Mouse (Mus musculus): ENCODE measurements around the gene Opcml.

Opcml gene

DNA sequence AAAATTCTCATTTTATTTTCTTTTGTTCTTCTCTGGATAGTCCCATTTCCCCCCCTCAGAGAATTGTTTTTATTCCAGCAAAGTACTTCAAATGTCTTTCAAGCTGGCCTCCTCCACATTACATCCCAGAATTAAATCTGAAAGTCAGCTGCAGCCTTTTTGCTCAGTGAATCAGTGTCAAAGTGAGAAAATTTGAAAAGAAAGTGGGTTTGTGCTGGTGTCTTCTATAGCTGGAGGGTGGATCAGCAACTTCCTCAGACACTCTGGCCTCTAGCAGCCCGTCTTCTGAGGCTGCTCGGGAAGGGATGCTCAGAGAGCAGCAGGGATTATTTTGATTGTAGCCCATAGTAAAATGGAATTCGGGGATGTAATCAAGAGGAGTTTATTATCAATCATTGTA lies 81.0 kb downstream of the Opcml start:
- no peak for DNase-seq

DNA sequence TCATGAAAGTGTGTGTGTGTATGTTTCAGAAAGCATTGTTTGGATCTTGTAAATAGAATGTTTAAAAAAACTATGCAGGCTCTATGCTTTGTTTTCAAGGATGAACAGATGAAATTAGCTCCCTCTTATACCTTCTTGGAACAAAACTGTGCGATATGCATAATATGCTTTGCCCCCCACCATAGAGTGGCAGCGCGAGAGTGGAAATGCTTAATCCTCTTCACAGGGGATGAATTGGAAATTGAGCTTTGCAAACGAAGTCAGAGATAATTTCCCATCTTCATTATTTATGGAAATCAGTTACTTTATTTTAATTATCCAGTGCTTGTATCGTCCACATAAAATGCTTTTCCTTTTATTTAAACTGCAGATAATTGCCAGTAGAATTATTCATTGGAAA lies 99.1 kb downstream of the Opcml start:
- no peak for DNase-seq

DNA sequence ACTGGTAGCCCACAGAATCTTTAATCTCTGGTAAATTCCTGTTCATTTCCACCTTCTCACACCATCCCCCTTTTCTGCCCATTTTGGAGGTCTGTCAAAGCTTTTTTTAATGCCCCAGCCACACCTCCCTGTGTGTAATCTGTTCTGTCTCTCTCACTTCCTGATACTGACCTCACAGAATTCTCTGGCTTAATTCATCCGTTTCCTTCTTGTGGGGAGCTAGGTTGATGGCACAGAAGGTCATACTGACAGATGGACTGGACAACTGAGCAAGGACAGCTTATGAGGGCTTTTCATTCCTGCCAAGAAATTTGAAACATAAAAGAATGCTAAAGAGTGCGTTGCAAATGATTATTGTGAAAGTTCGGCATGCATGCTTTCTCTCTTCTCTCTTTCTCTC lies 126.7 kb downstream of the Opcml start:
- no peak for DNase-seq

DNA sequence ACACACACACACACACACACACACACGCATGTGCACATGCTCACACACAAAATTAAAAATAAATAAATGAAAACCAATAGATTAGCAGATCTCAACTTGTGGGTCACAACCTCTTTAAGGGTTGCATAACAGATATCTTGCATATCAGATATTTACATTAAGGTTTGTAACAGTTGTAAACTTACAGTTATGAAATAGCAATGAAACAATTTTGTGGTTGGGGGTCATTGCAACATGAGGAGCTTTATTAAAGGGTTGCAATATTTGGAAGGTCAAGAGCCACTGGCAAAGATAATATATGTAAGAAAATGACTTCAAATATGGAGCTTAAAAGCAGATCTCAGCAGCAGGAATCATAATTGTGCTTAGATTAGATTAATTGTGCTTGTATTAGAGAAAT lies 132.9 kb downstream of the Opcml start:
- no peak for DNase-seq

DNA sequence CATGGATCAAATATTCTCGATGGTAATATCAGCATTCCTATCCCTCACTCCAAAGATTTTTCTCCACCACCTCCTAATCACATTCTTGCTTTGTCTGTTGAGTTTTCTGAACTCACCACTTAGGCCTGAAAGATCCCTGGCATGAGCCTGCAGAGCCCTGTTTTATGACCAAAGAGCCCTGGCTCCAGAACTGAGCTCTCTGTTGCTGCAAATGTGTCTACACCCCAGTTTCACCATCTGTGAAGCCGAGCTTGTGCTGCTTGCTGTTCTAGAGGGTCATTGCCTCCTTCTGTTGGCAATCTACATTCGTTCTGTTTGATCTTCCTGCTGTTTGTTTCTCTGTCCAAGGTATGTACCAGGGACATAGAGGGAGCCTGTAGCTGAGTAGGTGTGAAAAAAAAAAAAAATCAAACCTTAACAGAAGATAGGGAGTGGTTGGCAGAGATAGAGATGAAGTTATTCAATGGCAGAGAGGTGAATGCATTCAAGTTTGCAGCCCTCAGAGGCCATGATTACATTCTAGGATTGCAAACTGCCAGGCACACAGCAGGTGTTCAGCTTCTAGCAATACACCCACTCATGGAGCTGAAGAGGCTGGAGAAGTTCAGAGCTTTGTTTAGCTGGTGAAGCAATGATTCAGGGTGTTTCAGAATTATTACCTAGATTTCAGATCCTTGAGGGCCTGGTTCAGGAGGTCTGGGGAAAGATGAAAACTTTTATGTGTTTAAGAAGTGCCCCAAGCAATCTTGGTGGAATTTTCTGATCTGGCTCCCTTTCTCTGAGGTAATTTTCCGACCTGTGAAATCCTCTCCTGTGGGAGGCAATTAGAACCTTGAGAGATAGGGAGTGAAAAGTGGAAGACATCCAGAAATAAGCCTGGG lies 133.6 kb downstream of the Opcml start:
- DNase-seq: no peak

DNA sequence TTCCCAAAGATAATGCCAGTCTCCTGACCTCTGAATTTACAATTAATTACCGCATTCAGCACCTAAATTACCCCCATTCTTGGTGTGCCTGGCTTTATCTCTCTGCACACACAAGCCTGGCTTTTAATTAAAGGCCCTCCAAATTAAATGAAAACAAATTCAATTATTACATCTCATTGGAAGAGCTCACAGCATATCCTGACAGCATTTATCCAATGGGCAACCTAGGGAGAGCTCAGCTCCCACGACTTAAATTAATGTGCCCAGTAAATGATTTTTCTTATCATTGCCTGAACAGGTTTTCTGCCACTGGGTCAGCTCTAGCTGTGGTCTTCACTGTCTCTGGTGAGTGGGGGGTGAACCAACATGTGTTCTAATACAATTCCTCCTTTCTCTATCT lies 135.1 kb downstream of the Opcml start:
- DNase-seq: no peak

DNA sequence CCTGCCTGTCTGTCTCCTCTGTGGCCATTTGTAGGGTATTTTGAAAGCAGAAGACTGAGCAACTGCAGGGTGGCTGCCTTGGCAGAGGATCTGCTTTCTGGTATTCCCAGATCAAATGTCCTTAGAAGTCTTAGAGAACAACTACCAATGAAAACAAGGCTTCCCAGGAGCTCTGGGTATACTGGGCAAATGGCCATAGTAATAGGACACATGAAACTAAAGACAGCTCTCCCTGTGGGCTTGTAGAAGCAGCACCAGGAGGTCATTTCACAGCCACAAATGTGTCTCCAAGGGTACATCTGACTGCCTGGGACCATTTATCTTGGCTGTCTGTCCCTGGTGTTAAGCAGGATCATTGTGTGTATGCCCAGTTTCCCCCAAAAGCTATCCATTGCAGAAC lies 146.7 kb downstream of the Opcml start:
- DNase-seq: no peak

DNA sequence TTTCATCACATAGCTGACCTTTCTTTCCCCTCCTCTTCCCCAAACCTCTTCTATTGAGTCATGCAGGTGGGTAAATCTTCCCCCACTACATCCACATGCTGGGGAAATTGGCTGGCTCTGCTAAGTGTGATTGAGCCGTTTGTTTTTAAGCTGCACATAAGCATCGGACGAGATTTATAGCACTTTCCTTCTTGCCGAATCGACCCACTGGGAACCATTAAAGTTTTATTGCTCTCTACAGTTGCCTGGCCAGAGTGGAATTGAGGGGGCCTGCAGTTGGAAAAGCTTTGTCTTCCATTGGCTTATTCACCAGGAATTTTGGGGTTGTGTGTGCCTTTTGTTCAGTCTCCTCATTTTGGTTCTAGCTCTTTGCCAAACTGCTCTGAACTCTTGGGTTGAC lies 147.1 kb downstream of the Opcml start:
- DNase-seq: no peak

DNA sequence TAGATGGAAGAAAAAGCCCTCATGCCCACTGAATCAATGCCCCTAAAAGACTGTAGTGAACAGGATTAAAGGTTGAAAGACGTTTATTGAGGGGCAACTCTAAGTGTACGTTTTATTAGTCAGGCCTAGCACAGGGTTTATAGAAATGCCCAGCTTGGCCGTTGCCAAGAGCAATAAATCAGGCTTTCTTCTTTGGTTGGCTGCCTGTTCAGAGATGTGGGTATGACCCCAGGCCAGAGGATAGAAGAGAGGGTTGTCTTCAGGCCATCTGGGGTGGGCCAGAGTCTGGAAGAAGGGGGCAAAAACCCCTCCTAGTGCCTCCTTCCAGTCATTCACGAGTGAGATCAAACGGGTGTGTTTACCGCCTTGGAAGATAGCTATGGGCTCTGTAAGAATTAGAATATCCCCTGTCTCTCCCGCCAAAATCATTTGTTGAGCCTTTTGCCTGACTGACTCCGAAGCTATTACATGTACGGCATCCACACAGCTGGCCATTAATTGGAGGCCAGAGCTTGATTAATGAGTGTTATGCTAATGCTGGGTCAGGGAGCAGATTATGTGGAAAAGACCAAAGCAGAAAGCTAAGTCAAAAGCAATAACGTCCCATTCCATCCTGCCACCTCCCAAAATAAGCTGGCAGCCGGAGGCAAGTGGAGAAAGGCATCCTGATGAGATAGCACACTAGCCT lies 154.9 kb downstream of the Opcml start:
- DNase-seq: no peak

DNA sequence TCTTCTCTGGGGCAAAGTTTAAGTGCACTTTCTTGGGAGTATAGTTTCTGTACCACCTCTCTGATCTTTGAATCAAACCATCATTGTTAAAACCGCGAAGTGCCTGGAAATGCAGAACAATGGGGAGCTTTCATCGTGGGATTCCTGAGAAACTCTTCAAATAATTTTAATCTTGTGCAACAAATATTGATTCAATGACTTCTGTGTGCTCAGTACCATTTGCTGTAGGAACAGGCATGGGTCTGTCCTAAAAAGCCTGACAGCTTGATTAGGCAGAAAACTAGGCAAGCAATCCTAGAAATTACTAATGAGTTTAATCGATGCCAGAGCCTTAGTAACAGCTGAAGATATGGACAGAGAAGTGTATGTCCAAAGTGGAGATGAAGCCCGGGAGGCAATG lies 160.5 kb downstream of the Opcml start:
- no peak for DNase-seq

DNA sequence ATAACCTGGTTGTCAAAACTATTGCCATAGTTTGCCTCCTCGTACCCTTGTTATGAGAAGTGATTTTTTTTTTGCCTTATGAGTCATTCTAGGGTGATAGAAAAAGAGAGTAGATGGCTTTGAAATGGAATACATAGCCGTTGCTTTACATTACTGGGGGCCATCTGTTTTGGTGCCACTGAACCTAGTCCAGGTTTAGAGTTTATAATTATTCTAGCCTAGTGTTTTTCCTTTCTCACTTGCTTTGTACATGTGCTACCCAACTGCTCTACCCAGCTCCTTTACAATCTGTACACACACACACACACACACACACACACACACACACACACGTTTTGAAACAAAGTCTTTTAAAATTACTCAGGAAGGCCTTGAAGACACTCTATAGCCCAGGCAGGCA lies 171.1 kb downstream of the Opcml start:
- no peak for DNase-seq

DNA sequence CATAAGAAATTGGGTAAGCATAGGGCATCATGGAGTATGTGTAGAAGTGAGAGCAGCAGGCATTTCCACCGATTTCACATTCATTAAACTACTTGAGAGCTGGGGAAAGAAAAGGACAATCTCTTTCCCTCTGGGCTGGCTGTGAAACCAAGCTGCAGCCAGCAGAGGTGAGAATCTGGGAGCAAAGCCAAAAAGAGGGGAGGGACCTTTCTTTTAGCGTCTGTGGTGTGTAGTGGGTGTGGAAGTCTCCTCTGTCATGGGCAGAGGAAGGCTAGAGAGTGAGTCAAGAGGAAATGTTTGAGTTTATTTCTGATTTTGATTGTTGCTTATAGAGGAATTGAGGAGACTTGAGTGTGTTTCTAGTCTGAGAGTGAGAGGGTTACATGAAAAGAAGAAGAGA lies 172.8 kb downstream of the Opcml start:
- no peak for DNase-seq

DNA sequence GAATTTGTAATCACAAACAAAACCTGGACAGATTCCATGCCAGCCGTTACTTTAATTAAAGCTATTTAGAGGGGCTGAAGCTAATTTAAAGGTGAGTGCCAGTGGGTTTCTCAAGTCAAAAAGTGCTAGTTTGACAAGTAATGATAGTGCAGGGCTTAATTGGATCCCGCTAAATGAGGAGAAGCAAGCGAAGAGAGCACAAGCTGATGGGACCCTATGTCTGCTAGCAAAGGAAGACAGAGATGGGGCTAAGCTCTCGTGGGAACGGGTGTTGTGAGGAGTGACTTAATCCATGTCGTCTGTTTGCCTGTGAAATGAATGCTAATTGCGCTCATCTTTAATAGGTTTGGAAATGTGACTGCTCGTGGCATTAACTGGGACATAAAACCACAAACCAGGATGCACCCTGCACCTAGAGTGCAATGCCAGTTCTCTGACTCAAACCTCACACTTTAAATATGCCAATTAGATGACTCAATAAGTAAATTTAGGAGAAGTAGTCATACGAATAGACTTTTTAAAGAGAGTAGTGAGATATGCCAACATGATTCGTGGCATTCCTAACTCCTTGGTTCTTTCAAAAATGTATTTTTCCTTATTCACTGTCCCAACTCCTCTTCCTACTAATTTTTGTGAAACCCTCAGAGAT lies 174.5 kb downstream of the Opcml start:
- DNase-seq: no peak

DNA sequence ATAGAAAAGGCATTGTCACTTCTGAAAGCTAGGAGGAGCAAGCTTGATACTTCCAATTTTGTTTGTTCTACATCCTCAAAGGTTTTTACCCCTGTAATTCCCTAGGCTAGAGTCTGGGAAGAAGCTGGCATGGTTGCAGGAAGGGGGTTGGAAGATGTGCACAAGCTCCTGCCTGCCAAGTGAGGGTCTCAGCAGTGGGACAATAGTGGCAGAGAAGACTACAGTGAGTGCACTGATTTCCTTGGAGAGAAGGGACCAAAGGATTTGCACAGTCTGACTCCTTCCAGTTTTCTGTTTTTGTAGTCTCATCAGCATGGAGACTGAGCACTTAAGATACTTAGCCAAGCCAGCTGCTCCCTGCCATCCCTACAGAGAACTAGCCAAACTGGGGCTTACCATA lies 177.7 kb downstream of the Opcml start:
- DNase-seq: no peak

DNA sequence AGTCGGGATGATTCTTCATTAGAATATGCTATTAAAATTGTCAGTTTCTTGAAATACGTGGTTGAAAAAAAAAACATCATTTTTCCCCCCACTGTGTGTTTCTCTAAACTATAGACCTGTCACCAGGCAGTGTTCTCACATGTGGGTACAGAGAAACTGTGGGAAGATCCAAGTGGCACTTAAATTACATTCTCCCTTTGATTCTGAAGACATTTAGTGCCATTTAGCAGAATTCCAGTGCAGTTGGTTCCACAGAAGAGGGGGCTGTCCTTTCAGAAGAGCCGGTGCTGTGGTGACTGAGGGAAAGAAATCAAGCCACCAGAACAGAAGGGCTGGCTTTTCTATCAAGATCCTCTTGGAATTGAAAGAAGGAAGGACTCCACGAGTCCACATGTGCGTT lies 181.7 kb downstream of the Opcml start:
- no peak for DNase-seq

DNA sequence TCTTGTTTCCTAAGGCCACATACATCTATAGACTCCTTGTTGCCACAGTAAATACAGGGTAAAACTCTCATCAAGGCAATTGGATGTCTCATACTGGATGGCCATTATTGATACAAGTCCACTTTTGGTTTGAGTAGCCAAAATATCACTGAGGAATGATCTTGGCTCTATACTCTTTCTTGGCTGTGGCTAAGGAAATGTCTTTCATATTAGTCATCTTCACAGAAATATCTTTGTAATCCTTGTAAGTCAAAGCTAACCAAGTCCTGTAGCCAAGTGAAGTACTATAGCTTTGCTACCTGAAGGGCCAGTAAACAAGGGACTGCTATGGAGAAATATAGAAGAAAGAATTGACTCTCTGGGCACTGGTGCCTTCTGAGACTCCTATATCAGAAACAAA lies 192.0 kb downstream of the Opcml start:
- DNase-seq: no peak

DNA sequence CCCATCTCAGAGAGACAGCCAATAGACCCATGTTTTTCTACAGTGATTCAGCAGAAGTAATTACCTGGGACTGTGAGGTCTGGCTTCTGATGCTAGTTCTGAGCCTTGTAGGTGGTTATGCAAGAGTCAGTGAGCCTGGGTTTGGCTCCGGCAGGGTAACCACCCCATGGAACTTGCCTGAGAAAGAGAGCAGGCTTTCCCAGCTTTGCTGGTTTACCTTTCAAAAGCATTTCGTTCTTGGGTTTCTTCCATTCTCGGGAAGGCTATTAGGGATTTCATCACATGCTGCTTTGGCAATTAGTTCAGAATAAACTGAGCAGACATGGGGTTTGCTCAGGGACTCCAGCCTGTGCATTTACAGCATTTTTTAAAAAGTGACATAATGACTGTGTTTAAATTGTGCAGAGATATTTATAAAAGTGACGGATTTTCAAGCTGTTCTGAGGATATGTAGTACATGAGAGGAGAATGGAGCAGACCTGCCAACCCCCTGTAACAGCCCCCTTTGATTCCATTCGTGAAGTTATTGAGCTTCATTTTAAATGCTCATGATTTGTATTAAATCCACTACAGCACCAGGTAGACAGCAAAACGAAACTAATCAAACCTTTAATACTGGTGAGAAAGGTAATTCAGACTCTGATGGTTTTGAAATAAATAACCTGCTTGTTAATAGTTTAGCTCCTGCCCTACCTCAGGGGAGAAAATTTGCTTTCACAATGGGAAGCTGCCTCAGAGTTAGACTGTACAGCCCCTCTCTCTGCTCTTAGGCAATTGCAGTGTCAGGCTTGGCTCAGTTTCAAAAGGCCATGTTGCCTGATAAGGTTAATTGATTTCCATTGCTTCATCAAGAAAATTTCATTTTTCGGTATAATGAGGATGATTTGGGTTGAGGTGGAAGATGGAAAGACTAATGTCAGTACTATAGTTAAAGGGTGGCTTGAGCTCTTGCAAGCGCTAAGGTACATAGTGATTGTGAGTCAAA lies 196.3 kb downstream of the Opcml start:
- no peak for DNase-seq

DNA sequence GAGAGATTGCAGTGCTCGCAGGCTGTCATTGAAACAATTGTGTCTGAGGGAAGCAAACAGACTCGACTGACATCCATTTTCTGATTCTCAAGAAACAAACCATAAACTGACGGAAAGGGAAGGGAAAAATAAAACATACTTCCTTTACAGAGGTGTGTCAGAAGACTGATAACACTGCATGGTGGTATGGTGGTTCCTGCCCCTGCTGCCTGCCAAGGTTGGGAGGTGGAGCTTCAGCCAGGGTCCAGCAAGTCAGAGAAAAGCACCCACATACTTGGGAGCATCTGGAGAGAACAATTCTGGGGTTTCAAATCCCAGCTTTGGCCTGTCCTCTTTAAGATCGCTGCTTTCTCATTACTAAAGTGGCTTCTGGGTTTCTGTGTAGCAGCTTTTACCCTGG lies 201.0 kb downstream of the Opcml start:
- no peak for DNase-seq

DNA sequence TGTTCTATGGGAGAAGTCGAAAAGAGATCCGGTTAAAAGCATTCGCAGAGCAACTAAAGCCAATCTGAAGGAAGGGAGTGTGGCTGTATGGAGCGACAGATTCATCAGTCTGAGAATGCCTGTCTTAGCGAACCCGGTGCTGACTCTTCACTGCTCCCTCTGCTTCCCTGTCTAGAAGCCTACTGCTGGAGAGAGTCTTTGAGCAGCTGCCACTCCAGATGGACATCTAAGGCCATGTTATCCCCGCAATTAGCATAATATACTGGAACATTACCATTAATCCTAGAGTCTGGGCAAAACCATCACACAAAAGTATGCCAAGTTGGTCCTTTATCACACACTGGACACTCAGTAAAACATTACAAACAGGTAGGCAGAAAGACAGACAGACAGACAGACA lies 206.0 kb downstream of the Opcml start:
- DNase-seq: no peak

DNA sequence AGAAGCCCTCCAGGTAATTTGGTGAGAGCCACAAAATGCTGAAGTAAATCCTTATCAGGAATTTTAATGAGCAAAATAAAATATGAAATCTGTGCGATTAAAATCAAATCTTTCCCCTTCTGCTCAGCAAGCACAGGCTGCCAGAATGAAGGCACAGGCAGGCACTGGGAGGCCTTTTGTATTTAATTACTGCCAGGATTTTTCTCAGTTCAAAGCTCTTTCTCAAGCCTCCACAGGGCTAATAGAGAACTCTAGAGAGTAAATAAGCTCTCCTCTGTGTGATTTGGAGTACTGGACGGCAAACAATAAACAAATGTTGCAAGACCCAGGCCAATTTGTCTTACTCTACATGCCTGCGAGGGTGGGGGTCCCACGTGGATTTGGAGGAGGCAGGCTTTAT lies 208.2 kb downstream of the Opcml start:
- DNase-seq: no peak

DNA sequence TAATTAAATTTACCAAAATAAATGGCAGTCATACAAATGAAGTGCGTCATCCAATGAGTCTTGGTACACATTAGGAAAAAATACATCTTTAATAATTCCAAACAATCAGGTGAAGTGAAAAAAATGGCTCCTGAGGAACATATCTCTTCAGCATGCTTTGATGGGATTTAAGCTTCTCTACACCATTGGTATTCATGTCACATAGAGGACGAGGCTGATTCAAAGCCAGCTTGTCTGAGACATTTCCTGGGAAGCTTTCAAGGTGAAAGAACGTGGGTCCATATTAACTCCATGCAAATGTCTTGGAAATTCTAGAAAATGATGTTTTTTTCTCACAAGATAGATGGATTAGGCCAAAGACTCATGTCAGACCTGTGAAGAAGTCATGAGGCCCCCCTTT lies 212.6 kb downstream of the Opcml start:
- DNase-seq: no peak

DNA sequence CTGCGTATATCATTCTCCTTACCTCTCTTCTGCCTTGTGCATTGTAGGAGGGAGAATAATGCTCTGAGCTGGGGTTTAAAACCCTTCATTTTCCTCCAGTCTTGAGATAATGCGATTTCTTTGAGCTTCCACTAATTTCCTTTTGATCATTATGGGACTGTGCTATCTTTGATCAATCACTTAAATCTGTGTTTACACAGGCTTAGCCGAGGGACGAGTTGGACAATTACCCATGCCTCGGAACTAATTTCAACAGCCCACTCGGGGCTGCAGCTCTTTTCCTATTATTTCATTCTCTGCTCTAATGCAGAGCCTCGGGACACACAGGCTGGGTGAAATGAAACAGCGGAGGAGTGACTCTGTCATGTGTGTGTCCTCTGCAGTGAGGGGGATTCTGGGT lies 220.9 kb downstream of the Opcml start:
- DNase-seq: no peak

DNA sequence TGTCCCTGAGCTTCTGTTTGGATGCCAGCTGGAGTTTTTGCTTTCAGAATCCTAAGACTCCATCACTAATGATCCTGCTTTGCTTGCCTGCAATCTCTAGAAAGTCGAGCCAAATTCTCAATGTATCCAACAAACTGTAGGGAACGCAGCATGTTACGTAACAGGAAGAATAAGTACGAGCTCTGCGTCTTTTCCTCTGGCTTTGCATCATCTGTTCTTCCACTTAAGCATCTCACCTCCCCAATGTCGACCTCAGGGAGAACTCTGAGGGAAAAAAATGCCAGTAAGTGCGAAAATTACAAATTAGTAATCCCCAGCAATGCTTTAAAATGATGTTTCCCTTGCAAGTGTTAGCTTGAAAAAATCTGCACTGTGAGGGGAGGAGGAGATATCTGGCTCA lies 222.1 kb downstream of the Opcml start:
- DNase-seq: no peak
